Mouse (Mus musculus) embryo, embryonic 10.5 days (tissue): Measurements from ENCODE around the gene S100a14.

Experiments used
- DNase-seq: peaks from one replicate; pipeline ENCODE4 v3.0.0-alpha.2; 2015; ENCODE audit warnings: low spot score

Gene S100a14

GRCm38 (mm10) chr3:90526580-90526979, at the start of gene S100a14:
TSS of gene S100a14 (plus strand) at chr3:90526856.
- no peak for DNase-seq

GRCm38 (mm10) chr3:90486998-90487397, 39.7 kb upstream of the S100a14 start:
- DNase-seq, result no peak

DNA sequence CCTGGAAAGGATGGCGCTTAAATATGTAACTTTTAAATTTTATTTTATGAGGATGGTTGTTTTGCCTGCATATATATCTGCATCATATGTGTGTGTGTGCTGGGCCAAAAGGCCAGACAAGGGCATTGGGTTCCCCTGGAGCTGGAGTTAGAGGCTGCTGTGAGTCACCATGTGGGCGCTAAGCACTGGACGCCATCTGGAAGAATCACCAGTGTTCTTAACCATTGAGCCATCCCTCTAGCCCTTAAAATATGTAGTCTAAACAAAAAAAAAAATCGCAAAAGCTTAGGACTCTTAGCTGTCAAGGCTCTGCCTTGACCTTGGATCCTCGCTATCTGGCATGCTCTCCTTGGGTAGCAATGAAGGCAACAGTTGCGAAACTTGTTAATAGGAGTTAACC, 38.1 kb upstream of the S100a14 start:
- no peak for DNase-seq

DNA sequence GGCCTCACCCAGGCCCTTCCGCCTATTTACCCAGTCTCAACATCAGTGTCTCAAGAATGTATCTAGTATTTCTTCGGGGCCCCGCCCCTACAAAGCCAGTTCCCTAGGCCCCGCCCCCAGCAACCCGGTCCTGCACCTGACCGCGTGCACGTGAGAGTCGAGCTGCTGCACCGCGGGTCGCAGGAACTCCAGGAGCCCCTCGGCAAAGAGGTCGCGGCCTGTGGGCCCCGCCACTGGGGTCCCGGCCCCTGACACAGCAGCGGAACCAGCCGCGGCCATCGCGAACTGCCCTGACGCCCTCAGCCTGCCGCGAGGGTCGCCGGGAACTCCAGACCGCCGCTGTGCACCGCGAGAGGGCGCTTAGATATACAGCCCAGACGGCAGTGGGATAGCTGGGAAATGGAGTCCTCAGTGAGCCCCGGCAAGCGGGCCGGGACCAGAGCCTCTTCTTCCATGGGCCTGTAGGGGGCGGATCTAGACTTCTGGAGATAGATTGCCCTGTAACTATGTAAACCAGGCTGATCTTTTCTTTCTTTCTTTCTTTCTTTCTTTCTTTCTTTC, 35.9 kb upstream of the S100a14 start, which contains the start of gene Snapin:
TSS of gene Snapin (minus strand) at position 338 of the 561 bp plus-strand sequence.
- peak; percentile 97 for DNase-seq

DNA sequence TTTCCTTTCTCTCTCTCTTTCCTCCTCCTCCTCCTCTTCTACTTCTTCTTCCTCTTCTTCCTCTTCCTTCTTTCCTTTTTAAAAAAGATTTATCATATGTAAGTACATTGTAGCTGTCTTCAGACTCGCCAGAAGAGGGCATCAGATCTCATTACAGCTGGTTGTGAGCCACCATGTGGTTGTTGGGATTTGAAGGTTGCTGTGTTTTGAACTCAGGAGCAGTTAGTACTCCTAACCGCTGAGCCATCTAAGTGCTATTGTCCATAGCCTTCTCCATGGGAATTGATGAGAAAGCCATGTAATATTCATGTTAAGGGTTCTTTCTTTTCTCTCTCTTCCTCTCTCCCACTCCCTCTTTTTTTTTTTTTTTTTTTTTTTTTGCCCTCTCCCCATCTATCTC, 35.3 kb upstream of the S100a14 start:
- DNase-seq, result peak; percentile 27

DNA sequence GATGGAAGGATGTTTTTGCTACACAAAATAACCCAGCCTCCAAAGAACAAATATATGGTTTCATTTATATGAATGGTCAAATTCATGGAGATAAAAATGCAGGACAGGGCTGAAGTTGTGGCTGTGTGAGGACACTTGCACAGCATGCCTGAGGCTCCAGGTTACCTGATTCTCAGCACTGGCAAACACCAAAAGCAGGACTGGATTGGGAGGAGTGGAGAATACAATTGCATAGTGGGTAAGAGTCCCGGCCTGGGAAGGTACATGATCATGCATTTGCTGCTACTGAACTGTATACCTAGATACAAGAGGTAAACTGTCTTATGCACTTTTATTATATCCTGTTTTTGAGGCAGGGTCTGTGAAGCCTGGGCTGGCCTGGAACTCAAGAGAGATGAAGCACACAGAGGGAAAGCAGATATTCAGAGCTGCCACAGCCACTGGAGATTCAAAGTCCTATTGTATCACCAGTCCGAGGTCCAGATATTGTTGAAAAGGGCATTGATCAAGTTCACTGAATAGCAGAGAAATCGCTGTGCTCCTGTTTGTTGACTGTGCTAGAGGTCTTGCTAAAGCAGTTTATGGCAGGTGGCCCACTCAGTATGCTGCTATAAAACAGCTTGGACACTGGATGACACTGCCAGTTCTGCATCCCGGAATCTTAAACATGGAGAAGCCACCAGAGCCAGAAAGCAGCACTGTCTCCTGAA, 32.7 kb upstream of the S100a14 start:
- DNase-seq, result no peak

DNA sequence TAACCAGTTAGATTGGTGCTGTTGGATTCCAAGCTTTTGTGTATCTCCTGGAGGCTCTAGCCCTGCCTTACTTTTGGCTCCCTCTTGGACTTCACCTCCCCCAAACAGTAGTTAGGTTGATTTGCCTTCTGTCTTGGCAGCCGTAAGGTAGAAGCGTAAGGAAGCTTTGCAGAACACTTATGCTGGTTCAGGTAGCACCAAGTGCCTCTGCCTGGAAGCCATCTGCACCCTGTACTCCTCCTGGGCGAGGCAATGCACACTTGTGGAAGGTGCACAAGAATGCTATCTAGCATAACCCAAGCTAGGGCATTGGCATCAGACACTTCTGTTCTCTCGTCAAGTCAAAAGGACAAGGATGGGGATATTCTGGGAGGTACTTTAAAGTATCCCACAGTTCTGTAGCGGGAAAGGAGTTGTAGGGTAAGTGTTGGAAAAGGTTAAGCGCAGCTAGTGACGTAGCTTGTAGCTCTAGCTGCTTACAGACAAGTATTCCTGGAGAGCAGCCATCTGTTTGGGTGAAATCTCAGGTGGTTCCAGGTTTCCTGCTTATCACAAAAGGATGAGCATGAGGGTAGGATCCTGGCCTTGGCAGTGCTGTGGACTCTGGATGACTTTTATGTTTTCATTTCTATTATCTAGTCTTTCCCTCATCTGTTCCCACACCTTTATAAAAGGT, 30.7 kb upstream of the S100a14 start:
- no peak for DNase-seq

DNA sequence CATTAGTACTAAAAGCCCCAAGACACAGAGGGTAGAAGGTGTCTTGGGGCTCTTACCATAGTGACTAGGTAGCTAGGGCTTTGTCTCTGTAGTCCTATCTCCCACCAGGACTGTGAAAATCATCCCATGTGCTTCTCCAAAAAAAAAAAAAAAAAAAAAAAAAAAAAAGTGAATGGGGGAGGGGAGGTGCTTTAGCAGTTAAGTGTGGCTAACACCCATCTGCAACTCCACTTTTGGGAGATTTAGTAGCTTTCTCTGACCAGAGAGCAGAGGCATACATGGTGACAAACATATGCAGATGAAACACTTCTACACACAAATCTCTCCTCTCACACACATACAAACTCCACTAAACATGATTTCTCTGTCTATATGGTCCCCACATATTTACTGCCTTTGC, 29.1 kb upstream of the S100a14 start:
- no peak for DNase-seq

DNA sequence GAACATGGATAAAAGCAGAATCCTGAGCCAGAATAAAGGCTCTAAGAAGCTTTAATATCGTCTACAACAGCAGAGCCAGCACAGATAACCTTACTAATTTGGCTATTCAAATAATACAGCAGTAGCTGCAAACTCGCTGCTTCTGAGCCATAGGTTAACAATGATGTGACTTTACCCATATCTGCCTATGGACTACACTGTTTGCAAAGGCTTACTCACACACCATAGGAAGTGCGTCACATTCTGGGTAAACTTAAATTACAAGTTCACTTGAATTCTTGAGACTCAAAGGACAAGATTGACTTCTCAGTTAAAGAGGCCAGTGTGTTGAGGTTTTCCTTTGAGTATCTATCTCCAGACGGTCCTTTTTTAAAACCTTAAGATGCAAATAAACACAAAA, 23.2 kb upstream of the S100a14 start:
- DNase-seq, result no peak

- no peak for DNase-seq
These were observed 21.4 kb upstream of the S100a14 start for GRCm38 (mm10) chr3:90505216-90505615.

- no peak for DNase-seq
These were observed 20.3 kb upstream of the S100a14 start for GRCm38 (mm10) chr3:90506362-90506761.

DNA sequence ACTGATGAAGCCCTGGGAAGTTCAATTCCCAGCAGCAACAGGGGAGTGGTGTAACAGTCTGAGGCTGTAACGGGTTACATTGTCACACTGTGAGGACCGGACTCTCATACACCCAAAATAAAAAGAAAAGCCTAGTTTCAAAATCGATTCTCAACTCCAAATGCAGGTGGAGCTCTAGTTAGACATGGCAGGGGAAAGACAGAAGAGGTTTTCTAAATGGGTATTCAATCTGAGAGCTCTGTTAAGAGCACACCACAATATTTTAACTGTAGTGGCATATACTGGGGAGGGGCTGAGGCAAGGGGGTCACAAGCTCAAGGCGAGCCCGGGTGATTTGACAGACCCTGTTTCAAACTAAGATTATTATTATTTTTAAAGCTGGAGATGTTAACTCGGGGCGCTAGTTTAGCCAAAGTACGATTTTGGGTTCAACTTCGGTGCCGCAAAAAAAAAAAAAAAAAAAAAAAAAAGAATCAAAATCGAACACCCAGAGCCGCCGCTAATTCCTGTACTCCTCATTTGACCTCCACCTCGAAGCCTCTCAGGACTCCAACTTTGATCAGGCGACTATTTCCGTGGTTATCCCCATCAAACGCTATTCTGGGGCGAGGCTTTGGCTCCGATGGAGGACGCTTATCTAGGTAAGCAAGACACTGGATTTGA, 18.2 kb upstream of the S100a14 start:
- peak; percentile 26 for DNase-seq

GRCm38 (mm10) chr3:90508950-90509746, 17.5 kb upstream of the S100a14 start, which contains the start of gene Chtop:
TSS of gene Chtop (minus strand) at chr3:90509498.
- peak; percentile 99 for DNase-seq

DNA sequence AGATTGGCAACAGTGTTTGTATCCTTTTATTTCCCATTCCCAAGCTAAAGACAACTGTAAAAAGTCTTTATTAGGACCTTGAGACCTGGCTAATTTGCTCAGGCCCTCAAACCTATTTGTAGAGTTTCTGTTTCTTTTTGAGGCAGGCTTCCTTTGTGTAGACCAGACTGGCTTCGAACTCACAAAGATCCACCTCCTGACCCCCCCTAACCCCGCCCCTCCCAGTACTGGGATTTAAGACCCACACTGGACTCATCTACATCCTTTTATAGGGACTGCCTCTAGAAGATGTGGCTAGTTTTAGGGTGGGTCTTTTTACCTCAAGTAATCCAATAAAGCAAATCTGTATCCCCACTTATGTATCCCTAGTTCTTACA, 16.9 kb upstream of the S100a14 start:
- DNase-seq, result no peak

DNA sequence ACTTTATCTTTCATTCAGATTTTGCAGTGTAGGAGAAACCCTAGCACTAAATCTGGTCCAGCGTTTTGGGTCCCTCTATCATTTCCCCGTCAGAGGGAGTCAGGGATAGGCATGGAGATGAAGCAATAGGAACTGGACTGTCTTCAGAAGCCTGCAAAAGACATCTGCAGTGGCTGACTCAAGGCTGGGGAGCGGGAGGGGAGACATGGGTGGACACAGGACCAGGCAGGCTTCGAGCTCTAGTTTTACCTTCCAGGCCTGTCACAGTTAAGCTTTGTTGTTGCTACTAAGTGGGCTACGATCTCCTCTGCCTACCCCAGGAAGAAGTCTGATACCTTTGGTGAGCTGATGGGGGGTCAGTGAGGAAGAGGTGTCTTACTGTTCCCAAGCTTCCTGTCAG, 14.4 kb upstream of the S100a14 start:
- no peak for DNase-seq

- DNase-seq, result no peak
These were observed 13.6 kb upstream of the S100a14 start for GRCm38 (mm10) chr3:90512948-90513642.

DNA sequence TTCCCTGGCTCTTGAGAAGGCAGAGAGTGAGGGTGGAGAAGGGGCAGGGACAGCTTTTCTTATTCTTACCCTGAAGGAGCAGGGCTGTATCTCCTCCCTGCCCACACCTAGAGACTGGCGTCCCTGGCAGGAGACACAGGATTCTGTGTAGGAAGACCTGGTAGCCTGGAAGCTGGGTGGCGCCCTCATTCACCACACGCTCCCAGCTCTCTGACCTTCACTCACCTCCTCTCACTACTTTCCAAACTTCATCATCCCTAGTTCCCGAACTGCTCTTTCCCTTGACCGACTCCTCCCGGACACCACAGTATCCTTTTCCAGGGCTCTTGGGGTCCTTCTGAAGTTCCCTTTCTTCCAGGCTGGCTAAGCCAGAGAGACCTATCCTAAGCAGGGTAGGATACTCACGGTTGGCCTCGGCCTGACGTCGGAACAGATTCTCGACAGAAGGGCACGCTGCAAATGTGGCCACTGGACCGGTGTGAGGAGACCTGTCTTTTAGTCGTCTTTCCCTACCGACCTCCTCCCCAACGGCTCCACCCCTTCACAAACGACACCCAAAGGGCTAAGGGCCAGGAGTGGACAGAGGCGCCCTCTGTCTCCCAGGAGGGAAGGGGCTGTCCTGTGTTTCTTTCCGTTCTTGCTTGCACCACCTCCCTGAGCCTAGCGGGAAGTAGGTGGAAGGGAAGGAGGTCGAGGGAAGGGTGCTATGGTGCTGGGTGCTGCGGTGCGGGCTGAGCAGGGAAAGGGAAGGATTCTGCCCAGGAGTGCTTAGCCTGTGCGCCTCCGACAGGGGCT, 12.7 kb upstream of the S100a14 start, which contains the start of the genes S100a1 and S100a13:
TSS of gene S100a1 (minus strand) at position 597 of the 795 bp plus-strand sequence.
TSS of gene S100a13 (plus strand) at position 640 of the 795 bp plus-strand sequence.
- peak; percentile 47 for DNase-seq

DNA sequence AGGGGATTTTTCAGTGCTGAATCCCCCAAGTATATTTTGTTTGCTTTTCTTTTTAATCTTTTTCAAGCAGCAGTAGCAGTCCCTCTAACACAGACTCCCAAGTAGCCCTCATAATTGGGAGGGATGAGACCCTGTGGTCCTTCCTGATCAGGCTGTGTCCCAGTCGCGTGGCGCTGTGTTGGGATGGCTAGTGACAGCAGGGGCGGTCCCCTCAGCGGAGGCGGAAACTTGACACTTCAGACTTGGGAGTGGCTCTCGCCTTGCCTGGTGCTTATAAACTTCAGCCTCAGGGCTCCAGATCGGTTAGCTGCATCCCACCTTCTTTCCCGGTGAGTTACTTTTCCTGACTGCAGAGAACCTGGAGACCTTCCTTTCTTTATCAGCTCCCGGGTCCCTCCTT, 12.0 kb upstream of the S100a14 start:
- DNase-seq, result peak; percentile 82

DNA sequence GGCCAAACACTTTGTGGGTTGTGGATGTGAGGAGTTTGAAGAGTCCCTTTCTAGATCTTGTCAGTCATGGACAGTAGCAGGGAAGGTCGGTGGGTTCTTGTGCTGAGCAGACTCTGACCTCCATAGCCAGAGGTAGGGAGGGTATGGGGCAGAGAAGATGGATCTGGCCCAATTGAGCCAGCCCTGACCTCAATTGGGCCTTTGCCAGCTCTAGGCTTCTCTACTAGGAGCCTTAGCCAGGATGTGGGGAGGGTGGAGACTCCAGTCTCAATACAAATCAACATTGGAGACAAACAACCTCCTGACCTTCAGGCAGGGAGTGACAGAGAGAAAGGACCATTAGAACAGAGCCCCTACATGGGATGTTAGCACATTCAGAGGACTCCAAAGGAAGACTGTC, 11.4 kb upstream of the S100a14 start:
- no peak for DNase-seq

DNA sequence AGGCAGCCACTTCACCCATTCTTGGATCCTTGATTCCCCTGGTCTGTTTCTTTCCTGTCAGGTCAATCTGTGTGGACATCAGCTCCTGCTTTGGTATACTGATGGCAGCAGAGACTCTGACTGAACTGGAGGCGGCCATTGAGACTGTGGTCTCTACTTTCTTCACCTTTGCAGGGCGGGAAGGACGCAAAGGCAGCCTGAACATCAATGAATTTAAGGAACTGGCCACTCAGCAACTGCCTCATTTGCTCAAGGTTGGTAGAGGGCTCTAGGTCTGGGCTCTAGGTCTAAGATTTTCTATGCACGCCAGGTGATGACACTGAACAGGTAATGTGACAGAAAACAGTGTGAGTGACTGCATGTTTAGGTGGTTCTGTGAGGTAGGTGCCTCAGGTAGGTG, 10.9 kb upstream of the S100a14 start:
- DNase-seq, result no peak
